Mouse (Mus musculus): ENCODE data around the gene Il31. TPM values are rescaled to one million over a fixed set of nuclear protein-coding genes. Genes with fewer than 3 reads are reported as not detected.
"Not testable (repeated sequence)": the region's sequence is repeated elsewhere in the genome, so short reads cannot be mapped to it uniquely, and the experiment has no call there.

Il31 gene
- polyA plus RNA-seq, 1 experiment from 2014 or later: not detected

GRCm38 (mm10) chr5:123521621-123522020 is 32.3 kb upstream of the Il31 start:
- no peak for ATAC-seq (ENCODE audit: insufficient read depth, low FRiP score)

GRCm38 (mm10) chr5:123520666-123521065 is 31.4 kb upstream of the Il31 start:
- Histone ChIP-seq H3K27me3 (ENCODE audit: control insufficient read depth, insufficient read depth, low read length) (no peaks in the 10 kb centered on the region), H3K4me1 (ENCODE audit: control insufficient read depth, insufficient read depth, low read length) (peaks cover 11% of the 10 kb centered on the region), H3K9ac (ENCODE audit: low read length) (no peak overlapping the region), H3K4me2 (ENCODE audit: low read depth, low read length) (no peak overlapping the region), H3K9me3 (replicated peaks; ENCODE audit: control insufficient read depth, low read length) (no peaks in the 10 kb centered on the region), H3K27ac (ENCODE audit: low read length) (no peak overlapping the region), H3K4me3 (replicated peaks; ENCODE audit: low read length) (no peak overlapping the region), H3K36me3 (ENCODE audit: control insufficient read depth, insufficient read depth, low read length) (no peaks in the 10 kb centered on the region; the same call in none of the 2 replicates)
- ATAC-seq (ENCODE audit: insufficient read depth, low FRiP score): no peak
- 85% methylated on average over 9 of the region's 9 CpGs for WGBS

More at GRCm38 (mm10) chr5:123521621-123522020, 32.3 kb upstream of the Il31 start:
- WGBS: 89% methylated on average over 1 of the region's 1 CpGs
- no peak overlapping the region for H3K27ac ChIP-seq (ENCODE audit: low read length)
- H3K9me3 ChIP-seq (replicated peaks; ENCODE audit: control insufficient read depth, low read length): no peaks in the 10 kb centered on the region
- no peaks in the 10 kb centered on the region; the same call in 1 of the 2 replicates for H3K36me3 ChIP-seq (ENCODE audit: control insufficient read depth, insufficient read depth, low read length)
- H3K27me3 ChIP-seq (ENCODE audit: control insufficient read depth, insufficient read depth, low read length): no peaks in the 10 kb centered on the region
- H3K9ac ChIP-seq (ENCODE audit: low read length): no peak overlapping the region
- H3K4me1 ChIP-seq (ENCODE audit: control insufficient read depth, insufficient read depth, low read length): peaks cover 11% of the 10 kb centered on the region
- no peak overlapping the region for H3K4me3 ChIP-seq (replicated peaks; ENCODE audit: low read length)
- H3K4me2 ChIP-seq (ENCODE audit: low read depth, low read length): no peak overlapping the region

DNA sequence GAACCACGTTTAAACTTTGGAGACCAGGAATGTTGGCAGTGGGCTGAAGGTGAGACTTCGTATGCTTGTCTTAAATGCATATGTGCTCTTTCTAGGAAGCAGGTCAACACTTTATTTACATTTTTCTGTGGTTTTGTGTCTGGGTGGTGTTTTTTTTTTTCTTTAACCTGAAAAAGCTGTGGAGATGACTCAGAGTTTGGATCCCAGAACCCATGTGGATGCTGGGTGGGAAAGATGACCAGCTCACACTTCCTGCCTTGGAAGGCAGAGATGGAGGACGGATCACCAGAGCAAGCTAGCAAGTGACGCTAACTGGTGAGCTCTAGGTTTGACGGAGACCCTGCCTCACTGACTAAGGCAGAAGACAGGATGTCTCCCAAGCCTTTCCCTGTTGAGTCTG is 25.6 kb upstream of the Il31 start:
- 83% methylated on average over 5 of the region's 5 CpGs for WGBS
- H3K4me3 ChIP-seq (replicated peaks; ENCODE audit: low read length): no peak overlapping the region
- no peak overlapping the region for H3K4me2 ChIP-seq (ENCODE audit: low read depth, low read length)
- 0 out of 2 replicates have a peak, but pooled peaks cover 4% of the 10 kb centered on the region for H3K4me1 ChIP-seq (ENCODE audit: control insufficient read depth, insufficient read depth, low read length)
- no peak overlapping the region for H3K27ac ChIP-seq (ENCODE audit: low read length)
- peaks cover 2% of the 10 kb centered on the region; the same call in 1 of the 2 replicates for H3K27me3 ChIP-seq (ENCODE audit: control insufficient read depth, insufficient read depth, low read length)
- ATAC-seq (ENCODE audit: insufficient read depth, low FRiP score): no peak
- no peaks in the 10 kb centered on the region; the same call in none of the 2 replicates for H3K36me3 ChIP-seq (ENCODE audit: control insufficient read depth, insufficient read depth, low read length)
- no peak overlapping the region for H3K9ac ChIP-seq (ENCODE audit: low read length)
- no peaks in the 10 kb centered on the region for H3K9me3 ChIP-seq (replicated peaks; ENCODE audit: control insufficient read depth, low read length)

DNA sequence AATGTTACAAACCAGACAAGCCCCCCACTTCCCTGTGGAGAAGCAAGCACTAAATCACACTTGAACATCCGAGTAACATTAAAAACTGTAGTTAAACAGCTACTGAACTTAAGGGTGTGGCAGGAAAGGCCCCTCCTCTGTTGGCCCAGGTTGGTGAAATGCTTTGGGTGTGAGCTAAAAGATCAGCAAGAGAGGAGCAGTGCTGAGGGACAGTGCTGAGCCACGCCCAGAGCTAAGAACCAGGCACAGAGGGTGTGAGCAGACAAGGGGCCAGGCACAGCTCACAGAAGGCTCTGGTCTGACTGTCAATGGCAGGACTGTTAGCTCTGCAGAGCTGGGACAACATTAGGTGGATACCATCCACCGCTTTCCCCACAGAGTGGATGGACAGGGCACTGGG is 22.8 kb upstream of the Il31 start:
- 60% methylated on average over 3 of the region's 3 CpGs for WGBS
- Histone ChIP-seq H3K27me3 (ENCODE audit: control insufficient read depth, insufficient read depth, low read length) (peaks cover 26% of the 10 kb centered on the region), H3K36me3 (ENCODE audit: control insufficient read depth, insufficient read depth, low read length) (no peaks in the 10 kb centered on the region; the same call in 1 of the 2 replicates), H3K9me3 (replicated peaks; ENCODE audit: control insufficient read depth, low read length) (no peaks in the 10 kb centered on the region), H3K4me2 (ENCODE audit: low read depth, low read length) (no peak overlapping the region), H3K4me3 (replicated peaks; ENCODE audit: low read length) (no peak overlapping the region), H3K27ac (ENCODE audit: low read length) (no peak overlapping the region), H3K4me1 (ENCODE audit: control insufficient read depth, insufficient read depth, low read length) (peaks cover 10% of the 10 kb centered on the region), H3K9ac (ENCODE audit: low read length) (no peak overlapping the region)
- ATAC-seq (ENCODE audit: insufficient read depth, low FRiP score): no peak

DNA sequence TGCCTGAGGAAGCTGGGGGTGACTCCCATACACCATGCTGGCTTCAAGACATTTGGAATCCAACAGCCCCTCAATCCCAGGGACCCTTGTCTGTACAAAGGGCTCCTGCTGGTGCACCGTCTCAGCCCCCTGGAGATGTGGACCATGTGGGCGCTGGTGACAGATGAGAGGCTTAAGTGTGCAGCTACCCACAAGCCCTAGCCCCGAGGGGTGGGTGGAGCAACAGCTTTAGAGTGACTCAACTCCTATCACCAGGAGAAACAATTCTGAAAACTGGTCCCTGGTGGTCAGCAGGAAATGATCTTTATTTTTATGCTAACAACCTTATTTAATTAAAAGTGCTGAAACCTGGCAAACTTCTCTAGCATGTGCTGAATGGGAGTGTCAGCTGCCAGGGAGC is 22.1 kb upstream of the Il31 start:
- 86% methylated on average over 3 of the region's 3 CpGs for WGBS
- not testable (repeated sequence) for H3K27ac ChIP-seq (ENCODE audit: low read length); H3K9me3 ChIP-seq (replicated peaks; ENCODE audit: control insufficient read depth, low read length); H3K9ac ChIP-seq (ENCODE audit: low read length); H3K4me3 ChIP-seq (replicated peaks; ENCODE audit: low read length); ATAC-seq (ENCODE audit: insufficient read depth, low FRiP score); H3K36me3 ChIP-seq (ENCODE audit: control insufficient read depth, insufficient read depth, low read length); H3K4me2 ChIP-seq (ENCODE audit: low read depth, low read length)
- Histone ChIP-seq H3K4me1 (ENCODE audit: control insufficient read depth, insufficient read depth, low read length) (peaks cover 10% of the 10 kb centered on the region), H3K27me3 (ENCODE audit: control insufficient read depth, insufficient read depth, low read length) (peaks cover 26% of the 10 kb centered on the region)

DNA sequence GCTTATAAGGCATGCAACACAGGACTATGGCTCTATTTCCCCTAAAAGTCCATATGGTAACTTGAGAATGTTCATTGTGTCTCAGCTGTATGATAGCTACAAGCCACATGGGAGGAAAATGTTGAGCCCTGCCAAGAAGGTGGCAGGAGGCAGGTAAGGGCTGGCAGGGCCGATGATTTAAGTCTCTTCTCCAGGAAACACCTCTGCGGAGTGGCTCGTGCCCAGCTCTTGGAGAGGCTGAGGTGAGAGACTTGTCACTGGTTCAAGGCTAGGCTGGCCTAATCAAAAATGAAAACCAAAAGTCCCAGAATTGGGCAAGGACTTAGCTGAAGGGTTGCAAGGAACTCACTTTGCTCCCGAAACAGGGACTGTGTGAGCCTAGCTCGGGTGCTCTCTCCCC is 20.9 kb upstream of the Il31 start, which contains the start of gene B3gnt4:
Gene B3gnt4, plus strand, starts transcription at position 301 of the 400 bp plus-strand sequence.
- no peak within 1 kb of the TSS for H3K27ac ChIP-seq (ENCODE audit: low read length)
- peaks cover 10% of the 10 kb centered on the region for H3K4me1 ChIP-seq (ENCODE audit: control insufficient read depth, insufficient read depth, low read length)
- H3K9ac ChIP-seq (ENCODE audit: low read length): no peak within 1 kb of the TSS
- 91% methylated on average over 5 of the region's 5 CpGs for WGBS
- no peaks in the 10 kb centered on the region for H3K36me3 ChIP-seq (ENCODE audit: control insufficient read depth, insufficient read depth, low read length)
- no peak for ATAC-seq (ENCODE audit: insufficient read depth, low FRiP score)
- H3K9me3 ChIP-seq (replicated peaks; ENCODE audit: control insufficient read depth, low read length): no peaks in the 10 kb centered on the region
- H3K4me3 ChIP-seq (replicated peaks; ENCODE audit: low read length): no peak within 1 kb of the TSS
- H3K27me3 ChIP-seq (ENCODE audit: control insufficient read depth, insufficient read depth, low read length): peaks cover 26% of the 10 kb centered on the region
- no peak within 1 kb of the TSS for H3K4me2 ChIP-seq (ENCODE audit: low read depth, low read length)

GRCm38 (mm10) chr5:123508921-123509320 is 19.6 kb upstream of the Il31 start:
- WGBS: 6% methylated on average over 12 of the region's 12 CpGs
- Histone ChIP-seq H3K27me3 (ENCODE audit: control insufficient read depth, insufficient read depth, low read length) (peaks cover 26% of the 10 kb centered on the region), H3K27ac (ENCODE audit: low read length) (no peak overlapping the region), H3K4me1 (ENCODE audit: control insufficient read depth, insufficient read depth, low read length) (peaks cover 10% of the 10 kb centered on the region), H3K36me3 (ENCODE audit: control insufficient read depth, insufficient read depth, low read length) (no peaks in the 10 kb centered on the region), H3K4me2 (ENCODE audit: low read depth, low read length) (peak overlapping the region; percentile 91), H3K9ac (ENCODE audit: low read length) (peak overlapping the region; percentile 67; the same call in 1 of the 2 replicates), H3K9me3 (replicated peaks; ENCODE audit: control insufficient read depth, low read length) (no peaks in the 10 kb centered on the region), H3K4me3 (replicated peaks; ENCODE audit: low read length) (peak overlapping the region; percentile 64)
- ATAC-seq (ENCODE audit: insufficient read depth, low FRiP score): no peak

GRCm38 (mm10) chr5:123507936-123508723 is 18.8 kb upstream of the Il31 start:
- H3K27ac ChIP-seq (ENCODE audit: low read length): no peak overlapping the region
- H3K4me3 ChIP-seq (replicated peaks; ENCODE audit: low read length): peak overlapping the region; percentile 64
- H3K27me3 ChIP-seq (ENCODE audit: control insufficient read depth, insufficient read depth, low read length): peaks cover 26% of the 10 kb centered on the region
- H3K9me3 ChIP-seq (replicated peaks; ENCODE audit: control insufficient read depth, low read length): no peaks in the 10 kb centered on the region
- H3K36me3 ChIP-seq (ENCODE audit: control insufficient read depth, insufficient read depth, low read length): no peaks in the 10 kb centered on the region
- H3K9ac ChIP-seq (ENCODE audit: low read length): peak overlapping the region; percentile 67
- H3K4me1 ChIP-seq (ENCODE audit: control insufficient read depth, insufficient read depth, low read length): peaks cover 10% of the 10 kb centered on the region
- WGBS: 1% methylated on average over 59 of the region's 59 CpGs
- peak overlapping the region; percentile 91 for H3K4me2 ChIP-seq (ENCODE audit: low read depth, low read length)
- ATAC-seq (ENCODE audit: insufficient read depth, low FRiP score): peak; percentile 91

DNA sequence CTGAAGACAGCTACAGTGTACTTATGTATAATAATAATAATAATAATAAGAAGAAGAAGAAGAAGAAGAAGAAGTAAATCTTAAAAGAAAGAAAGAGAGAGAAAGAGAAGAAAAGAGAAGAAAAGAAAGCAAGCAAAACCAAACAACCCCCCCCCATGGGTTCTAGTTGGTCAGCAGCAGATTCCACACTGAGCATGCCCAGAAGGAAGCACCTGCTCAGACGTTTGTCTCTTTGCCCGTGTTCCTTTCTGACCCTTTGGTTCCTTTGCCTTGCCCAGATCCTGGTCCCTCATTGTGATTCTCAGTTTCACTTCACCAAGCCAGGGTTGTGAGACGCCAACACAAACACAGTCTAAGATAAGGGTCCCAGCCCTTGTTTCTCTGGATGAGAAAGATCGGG is 12.7 kb upstream of the Il31 start:
- H3K4me3 ChIP-seq (replicated peaks; ENCODE audit: low read length): no peak overlapping the region
- no peak overlapping the region for H3K27ac ChIP-seq (ENCODE audit: low read length)
- H3K9ac ChIP-seq (ENCODE audit: low read length): no peak overlapping the region
- H3K27me3 ChIP-seq (ENCODE audit: control insufficient read depth, insufficient read depth, low read length): no peaks in the 10 kb centered on the region
- no peak for ATAC-seq (ENCODE audit: insufficient read depth, low FRiP score)
- no peaks in the 10 kb centered on the region for H3K36me3 ChIP-seq (ENCODE audit: control insufficient read depth, insufficient read depth, low read length)
- H3K9me3 ChIP-seq (replicated peaks; ENCODE audit: control insufficient read depth, low read length): no peaks in the 10 kb centered on the region
- 45% methylated on average over 4 of the region's 4 CpGs for WGBS
- H3K4me1 ChIP-seq (ENCODE audit: control insufficient read depth, insufficient read depth, low read length): 0 out of 2 replicates have a peak, but pooled peaks cover 5% of the 10 kb centered on the region
- no peak overlapping the region for H3K4me2 ChIP-seq (ENCODE audit: low read depth, low read length)
